Mouse (Mus musculus) NIH3T3 (cell line): ENCODE data around the gene Gm10057.
"Not testable (repeated sequence)": the region's sequence is repeated elsewhere in the genome, so short reads cannot be mapped to it uniquely, and the experiment has no call there.

Source experiments
- DNase-seq: peaks from one replicate; pipeline ENCODE4 v3.0.0-alpha.2; 2012; ENCODE audit warnings: low read depth

Gene Gm10057

DNA sequence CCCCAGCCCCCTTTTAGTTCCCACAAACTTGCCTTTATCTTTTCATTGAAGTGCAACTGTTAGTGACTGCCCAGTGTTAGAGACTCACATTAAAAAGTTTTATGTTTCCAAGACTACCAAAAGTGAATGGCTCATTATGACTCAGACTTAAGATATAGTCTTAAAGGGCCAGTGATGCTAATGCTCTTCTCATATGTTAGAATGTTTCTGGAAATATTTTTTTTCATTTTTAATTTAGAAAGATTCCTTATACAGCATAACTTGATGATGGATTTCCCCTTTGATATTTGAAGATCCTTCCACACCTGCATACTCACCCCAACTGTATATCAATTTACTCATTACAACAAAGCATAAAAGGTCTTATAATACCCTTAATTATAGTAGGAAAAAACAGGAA lies at the start of gene Gm10057:
Gene Gm10057 (minus strand): TSS at position 101 of the 400 bp plus-strand sequence.
- DNase-seq, result not testable (repeated sequence)

DNA sequence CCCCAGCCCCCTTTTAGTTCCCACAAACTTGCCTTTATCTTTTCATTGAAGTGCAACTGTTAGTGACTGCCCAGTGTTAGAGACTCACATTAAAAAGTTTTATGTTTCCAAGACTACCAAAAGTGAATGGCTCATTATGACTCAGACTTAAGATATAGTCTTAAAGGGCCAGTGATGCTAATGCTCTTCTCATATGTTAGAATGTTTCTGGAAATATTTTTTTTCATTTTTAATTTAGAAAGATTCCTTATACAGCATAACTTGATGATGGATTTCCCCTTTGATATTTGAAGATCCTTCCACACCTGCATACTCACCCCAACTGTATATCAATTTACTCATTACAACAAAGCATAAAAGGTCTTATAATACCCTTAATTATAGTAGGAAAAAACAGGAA lies 21.1 kb downstream of the Gm10057 start, which contains the start of gene 4921511M17Rik:
Gene 4921511M17Rik (minus strand): TSS at position 101 of the 400 bp plus-strand sequence.
- DNase-seq, result not testable (repeated sequence)

DNA sequence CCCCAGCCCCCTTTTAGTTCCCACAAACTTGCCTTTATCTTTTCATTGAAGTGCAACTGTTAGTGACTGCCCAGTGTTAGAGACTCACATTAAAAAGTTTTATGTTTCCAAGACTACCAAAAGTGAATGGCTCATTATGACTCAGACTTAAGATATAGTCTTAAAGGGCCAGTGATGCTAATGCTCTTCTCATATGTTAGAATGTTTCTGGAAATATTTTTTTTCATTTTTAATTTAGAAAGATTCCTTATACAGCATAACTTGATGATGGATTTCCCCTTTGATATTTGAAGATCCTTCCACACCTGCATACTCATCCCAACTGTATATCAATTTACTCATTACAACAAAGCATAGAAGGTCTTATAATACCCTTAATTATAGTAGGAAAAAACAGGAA lies 42.3 kb downstream of the Gm10057 start, which contains the start of gene Samt1:
Gene Samt1 (minus strand): TSS at position 101 of the 400 bp plus-strand sequence.
- not testable (repeated sequence) for DNase-seq
